Mouse (Mus musculus) myocyte (in vitro differentiated cells): ENCODE measurements around the gene Nelfb.

Experiments
- MYOG ChIP-seq, 3 experiments: IDR thresholded peaks; one replicate each; pipeline ENCODE4 v1.6.1; 2011; ENCODE audit warnings: control low read depth in 2 of 3, low read depth in 2 of 3, mild to moderate bottlenecking in 2 of 3; ENCODE audit not compliant: insufficient read length in 2 of 3, control insufficient read depth in 1 of 3, insufficient read depth in 1 of 3
- POLR2A ChIP-seq: IDR thresholded peaks from one replicate; pipeline ENCODE4 v1.6.1; 2011; ENCODE audit warnings: low read depth, mild to moderate bottlenecking, control low read depth, moderate library complexity; ENCODE audit not compliant: insufficient read length
- TCF12 ChIP-seq: IDR thresholded peaks from one replicate; pipeline ENCODE4 v1.6.1; 2011; ENCODE audit warnings: mild to moderate bottlenecking, control low read depth; ENCODE audit not compliant: poor library complexity, insufficient read depth, severe bottlenecking
- TCF3 ChIP-seq: IDR thresholded peaks from one replicate; pipeline ENCODE4 v1.6.1; 2011; ENCODE audit warnings: low read depth, control low read depth; ENCODE audit not compliant: insufficient read length

DNA sequence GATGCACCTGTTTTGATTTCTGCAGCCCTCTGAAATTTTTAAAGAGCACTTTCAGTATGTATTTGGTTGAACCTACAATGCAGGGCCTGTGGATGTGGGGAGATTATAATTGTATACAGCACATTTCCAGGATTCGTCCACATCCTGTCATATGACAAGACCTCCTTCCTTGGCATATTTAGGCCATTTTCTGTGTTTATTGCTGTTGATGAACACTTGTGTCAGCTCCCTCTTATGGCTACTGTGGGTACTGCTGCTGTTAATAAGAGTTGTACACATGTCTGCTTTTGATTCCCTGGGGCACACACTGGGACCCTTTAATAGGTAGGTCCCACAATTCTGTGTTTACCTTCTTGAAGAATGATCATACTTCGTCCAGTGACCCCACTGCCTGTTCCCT lies 53.6 kb downstream of the Nelfb start:
- no peak for TF ChIP-seq POLR2A
- TF ChIP-seq TCF3 = no peak
- TF ChIP-seq TCF12 = no peak
- TF ChIP-seq MYOG (IDR thresholded peaks at IDR 0.05; ENCODE audit: control insufficient read depth in 1 of 3, insufficient read depth in 1 of 3, insufficient read length in 2 of 3, low read depth in 2 of 3) = no peak
